Mouse (Mus musculus) erythroblast, embryonic 14.5 days (primary cell): ENCODE results near the gene Frmpd2.

Source experiments
- GATA1 ChIP-seq: IDR thresholded peaks from 2 replicates; pipeline ENCODE4 v1.6.1; 2012; ENCODE audit warnings: low read length, inconsistent platforms, mixed read lengths
- TAL1 ChIP-seq: IDR thresholded peaks from 3 replicates; pipeline ENCODE4 v1.6.1; 2012; ENCODE audit warnings: low read length, inconsistent platforms, mixed read lengths

- TF ChIP-seq TAL1 (no peak), GATA1 (no peak)
Measured at GRCm38 (mm10) chr14:33443780-33444179, 27.7 kb upstream of the Frmpd2 start.
